Mouse (Mus musculus) left cerebral cortex, postnatal 14 days (tissue): ENCODE measurements at regions not wholly inside any gene's neighbourhood (a gene's known extent, or its start where the extent isn't known, plus 50 kb on each side); places are given as distances from the start of the nearest gene placed in this dataset.

Source experiments
- DNase-seq, 2 experiments: peaks; one replicate each; pipeline ENCODE4 v3.0.0; 2021 to 2022; ENCODE audit warnings: low spot score in 2 of 2, mixed read lengths in 1 of 2
- intact Hi-C: fragments of 180-260 bp; cut with DNase I; formaldehyde crosslinking; loops from one replicate; pipeline ENCODE4 v1.15.1; 2025

DNA sequence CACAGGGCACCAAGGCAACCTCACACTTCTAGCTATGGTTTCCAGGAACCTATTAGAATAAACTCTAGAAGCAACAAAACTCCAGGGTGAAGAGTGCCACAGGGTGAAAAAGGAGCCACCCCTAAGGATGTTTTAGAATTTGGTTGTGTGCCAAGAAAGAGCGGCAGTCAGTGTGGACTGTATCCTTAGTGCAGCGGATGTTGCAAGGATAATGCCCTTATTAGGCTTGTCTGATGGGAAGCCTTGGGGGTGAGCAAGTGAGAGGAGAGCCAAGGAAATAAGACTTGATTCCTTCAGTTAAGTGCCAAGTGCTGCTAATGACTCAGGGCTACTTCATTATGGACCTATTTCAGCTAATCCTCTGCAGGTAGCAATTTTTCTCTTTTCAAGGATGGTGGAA is 197.1 kb upstream of the Il12b start:
- no peak for DNase-seq
- intact Hi-C loops: no loop called here

DNA sequence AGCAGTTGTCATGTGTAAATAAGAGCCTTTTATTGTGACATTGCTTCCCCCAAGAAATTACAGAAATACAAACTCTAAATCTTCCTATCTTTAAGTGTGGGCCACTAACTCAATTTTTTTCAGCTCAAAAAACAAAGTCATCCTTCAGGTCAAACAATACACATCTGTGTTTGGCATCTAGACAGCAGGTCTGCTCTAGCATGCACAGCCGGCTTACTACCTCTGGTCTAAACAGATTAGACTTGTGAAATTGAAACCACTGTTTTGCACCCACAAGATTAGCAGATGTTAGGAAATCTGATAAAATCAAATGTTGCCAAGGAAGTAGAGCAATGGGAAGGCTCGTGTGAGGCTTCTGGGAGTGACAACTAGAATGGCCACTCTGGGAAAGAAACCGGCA is 195.5 kb upstream of the Il12b start:
- no peak for DNase-seq
- intact Hi-C loops: no loop called here

DNA sequence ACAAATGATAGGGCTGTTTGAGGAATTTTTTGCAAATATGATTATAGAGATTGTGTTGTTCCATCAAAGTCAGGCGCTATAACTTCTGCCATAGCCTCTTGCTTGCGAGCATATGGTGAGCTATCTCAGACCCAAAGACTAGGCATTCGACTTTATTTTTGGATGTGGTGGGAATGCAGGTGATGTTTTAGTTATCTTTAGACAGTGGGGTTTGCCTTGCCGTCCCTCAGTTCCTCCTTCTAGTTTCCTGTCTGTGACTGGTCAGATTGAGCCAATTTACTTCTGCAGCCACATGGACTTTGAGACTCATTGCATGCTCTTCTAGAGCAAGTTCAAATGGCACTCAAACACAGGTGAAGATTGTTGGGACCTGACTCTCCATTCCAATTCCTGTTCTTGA is 193.0 kb upstream of the Il12b start:
- intact Hi-C loops: no loop called here
- no peak for DNase-seq

DNA sequence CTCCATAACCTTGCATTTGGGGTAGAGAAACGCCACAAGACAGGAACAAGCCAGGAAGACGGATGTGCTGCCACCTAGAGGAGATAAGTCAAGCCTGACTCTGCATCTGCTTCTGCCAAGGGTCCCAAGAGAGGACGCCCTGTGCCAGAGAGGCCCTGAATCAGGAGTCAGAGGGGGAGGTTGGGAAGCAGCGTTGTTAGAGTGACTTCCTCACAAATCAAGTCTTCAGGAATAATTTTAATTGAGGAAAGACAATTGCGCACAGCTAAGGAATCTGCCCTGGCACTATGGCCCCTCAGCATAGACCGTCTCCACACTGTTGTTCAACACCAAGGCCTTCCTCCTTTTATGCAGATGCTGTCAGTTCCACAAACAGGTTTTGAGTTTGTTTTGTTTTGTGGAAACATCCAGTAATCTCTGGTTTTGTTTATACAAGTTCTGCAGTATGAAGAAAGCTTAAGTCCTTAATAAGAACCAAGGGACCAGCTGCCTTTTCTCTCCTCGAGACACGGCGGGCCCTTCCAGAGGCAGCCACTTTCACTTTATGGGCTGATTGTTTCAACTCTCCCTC is 187.9 kb upstream of the Il12b start:
- intact Hi-C loops: loop anchor here (5.0 kb wide), 2 partner anchors 375 to 430 kb away; no protein-coding TSS in a partner anchor

DNA sequence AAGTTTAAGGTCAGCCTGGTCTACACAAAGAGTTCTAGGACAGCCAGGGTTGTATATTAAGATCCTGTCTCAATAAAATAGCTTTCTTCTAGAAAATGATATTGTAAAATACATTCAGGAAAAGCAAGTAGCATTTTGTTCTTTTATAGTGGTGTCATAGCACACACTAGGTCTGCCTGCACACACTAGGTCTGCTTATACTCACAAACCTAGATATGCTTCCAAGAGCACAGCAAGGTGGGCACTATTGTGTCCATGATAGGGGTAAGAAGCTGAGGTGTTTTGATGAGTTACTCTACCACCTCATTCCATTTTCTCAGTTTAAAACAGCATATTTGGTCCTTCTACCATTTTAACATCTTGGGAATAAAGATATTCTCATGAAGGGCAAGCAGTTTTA is 185.8 kb upstream of the Il12b start:
- DNase-seq: no peak
- intact Hi-C loops: loop anchor here (5.0 kb wide), 2 partner anchors 377 to 432 kb away; no protein-coding TSS in a partner anchor

More for the DNA sequence above, 187.9 kb upstream of the Il12b start:
- peak; percentile 12 to 20 for DNase-seq

DNA sequence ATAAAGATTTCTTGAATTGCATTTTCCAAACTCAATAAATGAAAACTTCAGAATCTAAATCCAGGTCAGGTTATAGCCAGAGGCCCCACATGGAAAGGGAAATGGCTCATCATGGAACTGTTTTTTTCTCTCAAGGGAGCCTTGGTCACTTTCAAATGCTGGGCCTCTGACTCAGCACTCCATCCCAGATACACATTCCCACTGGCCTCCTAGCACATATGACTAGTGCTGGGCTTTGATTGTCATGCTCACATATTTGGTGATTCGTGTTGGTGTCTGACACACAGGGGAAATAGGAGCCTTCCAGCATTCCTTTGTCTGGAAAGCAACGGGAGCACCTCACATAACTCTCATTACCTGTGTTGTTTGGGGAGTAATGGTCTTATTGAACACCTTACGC is 183.5 kb upstream of the Il12b start:
- DNase-seq: no peak
- intact Hi-C loops: no loop called here

DNA sequence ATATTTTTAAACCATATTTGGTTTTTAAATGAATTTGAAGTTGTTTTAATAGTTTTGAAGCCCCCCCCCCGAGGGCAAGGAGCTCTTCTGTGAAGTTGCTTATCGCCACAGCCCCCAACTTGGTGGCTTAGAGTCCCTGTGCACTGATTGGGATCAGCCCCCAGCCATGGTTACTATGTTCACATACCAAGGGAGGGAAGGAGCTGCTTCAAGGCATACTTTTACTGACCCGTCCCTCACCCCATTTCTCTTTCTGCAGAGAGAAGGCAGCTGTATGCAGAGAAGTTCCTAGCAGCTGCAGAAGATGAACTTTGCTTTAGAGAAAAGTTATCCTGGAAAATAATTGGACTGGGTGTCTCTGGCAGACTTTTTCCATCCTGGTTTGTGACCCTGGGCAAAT is 179.9 kb upstream of the Il12b start:
- no peak for DNase-seq
- intact Hi-C loops: no loop called here

DNA sequence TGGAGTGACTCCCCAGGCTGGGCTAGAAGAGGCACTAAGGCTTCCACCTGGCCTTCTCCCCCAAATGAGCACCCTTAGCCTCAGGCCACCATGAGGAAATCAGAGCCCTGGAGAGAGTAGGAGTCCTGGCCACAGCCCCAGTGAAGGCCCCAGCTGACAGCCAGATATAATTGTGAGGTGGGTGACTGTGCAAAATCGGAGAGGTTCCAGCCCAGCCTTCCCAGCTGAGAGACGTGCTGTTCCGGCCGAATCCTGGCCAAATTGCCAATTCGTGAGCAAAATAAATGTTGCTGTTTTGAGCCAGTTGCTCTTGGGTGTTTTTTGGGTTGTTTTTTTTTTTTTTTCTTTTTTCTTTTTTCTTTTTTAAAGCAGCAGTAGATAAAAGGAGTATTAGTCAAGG is 169.9 kb upstream of the Il12b start:
- intact Hi-C loops: no loop called here
- peak; percentile 35 to 40 for DNase-seq

DNA sequence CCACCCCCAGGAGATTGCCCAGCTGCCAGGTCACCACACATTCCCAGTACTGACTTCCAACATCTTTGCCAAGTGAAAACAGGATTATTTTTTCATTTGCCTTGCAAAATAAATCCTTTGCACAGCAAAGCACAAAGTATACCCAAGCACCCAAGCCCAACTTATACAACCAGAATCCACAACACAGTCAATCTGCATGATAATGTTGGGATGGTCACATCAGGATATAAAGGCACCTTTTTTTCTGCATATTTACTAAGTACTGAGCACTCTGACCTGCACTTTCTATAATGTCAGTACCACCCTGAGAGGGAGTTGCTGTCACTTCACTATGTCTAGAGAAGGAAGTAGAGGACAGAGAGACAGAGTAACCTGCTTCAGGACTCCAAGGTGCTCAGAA is 164.4 kb upstream of the Il12b start:
- intact Hi-C loops: no loop called here
- no peak for DNase-seq

DNA sequence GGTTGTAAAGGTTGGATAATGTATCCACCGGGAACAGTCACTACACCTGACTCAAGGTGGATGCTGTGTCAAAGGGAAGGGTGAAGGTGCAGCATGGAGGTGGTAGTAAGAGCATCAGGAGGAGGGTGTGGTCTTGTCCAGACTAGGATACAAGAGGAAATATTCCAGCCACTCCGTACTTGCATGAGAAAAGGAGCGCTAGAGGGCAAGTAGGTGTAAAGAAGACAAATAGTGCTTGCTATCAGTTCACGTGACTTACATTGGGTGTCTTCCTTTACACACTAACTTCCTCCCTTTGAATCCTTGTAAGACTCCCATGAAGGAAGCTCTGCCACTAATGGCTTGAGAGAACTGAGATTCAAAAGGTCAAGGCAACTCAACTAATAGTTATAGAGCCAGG is 161.8 kb upstream of the Il12b start:
- no peak for DNase-seq
- intact Hi-C loops: no loop called here

DNA sequence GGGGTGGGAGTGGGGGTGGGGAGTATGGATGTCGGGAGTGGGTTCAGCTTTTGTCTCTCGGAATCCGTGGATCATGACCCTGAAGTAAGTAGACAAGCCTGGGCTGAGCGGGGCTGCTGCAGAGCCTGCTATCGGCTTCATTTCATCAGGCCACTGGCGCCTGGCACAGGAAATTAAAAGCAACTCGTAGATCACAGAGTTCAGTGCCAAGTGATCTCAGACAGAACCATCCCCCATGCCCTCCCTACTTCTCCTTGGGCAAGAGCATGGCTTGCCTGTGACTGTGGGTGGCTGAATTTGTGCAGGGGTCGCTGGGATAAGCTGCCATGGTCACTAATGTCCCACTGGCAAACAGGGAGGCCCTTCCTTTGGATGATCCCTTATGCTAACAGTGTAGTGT is 161.3 kb upstream of the Il12b start:
- intact Hi-C loops: no loop called here
- DNase-seq: no peak

DNA sequence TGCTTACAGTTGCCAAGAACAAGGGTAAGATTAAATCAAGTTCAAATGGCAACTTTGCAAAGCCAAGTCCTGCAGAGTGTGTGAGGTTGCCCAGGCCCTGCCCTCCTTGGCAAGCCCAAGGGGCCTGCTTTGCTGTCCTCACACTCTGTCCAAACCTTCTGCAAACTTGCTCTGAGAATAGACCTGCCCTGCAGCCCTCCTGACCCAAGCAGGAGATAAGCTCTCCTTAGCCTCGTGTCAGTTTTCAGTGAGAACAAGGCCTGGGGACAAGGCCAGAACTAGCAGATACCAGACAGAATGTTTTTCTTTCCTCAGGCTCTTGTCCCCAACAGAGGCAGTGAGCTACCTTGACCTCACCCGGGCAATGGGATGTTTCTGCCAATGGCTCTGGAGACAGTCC is 156.7 kb upstream of the Il12b start:
- intact Hi-C loops: no loop called here
- no peak for DNase-seq

DNA sequence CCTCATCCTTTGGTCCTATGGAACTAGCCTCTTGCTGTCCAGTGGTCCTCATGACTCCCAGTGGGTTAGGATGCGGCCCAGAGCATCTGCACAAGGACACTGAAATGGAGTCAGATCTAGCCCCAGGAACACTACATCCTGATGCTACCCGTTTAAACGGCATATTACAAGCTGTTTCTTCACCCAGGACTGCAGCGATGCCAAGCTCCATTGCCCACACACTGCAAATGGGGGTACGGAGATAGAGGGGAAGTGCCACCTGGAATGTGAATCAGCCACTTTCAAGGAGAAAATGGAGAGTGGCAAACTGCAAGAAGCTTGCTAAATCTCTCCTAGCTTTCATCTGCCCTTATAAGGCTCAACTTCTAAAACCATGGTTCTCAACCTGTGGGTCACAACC is 148.0 kb upstream of the Il12b start:
- intact Hi-C loops: no loop called here
- DNase-seq: no peak

DNA sequence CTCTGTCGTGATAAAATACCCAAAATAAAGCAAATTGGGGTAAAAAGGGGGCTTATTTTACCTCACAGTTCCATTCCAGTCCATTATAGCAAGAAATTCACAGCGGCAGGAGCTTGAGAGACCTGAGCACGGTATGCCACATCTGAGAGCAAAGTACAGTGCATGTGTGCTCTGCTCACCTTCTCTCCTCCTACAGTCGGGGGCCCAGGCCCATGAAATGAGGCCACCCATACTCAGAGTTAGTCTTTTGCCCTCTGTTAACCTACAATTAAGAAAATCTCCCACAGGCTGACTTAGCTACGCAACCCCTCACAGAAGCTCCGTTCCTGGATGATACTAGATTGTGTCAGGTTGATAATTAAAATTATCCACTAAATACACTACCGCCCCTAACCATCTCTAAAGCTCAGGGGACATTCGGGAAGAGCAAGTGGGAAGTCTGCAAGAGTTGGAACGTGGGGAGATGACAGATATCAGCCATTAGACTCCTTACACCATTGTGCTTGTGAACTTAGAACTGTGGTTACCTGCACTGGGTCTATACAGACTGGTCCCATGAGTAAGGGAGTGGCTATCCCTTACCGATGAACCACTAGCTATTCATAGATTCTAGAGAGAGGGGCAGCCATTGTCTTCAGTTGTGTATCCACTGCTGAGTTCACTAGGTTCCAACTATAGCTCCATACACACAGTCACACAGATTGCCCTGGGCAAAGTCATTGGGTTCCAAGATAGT is 139.3 kb upstream of the Il12b start:
- intact Hi-C loops: no loop called here

DNA sequence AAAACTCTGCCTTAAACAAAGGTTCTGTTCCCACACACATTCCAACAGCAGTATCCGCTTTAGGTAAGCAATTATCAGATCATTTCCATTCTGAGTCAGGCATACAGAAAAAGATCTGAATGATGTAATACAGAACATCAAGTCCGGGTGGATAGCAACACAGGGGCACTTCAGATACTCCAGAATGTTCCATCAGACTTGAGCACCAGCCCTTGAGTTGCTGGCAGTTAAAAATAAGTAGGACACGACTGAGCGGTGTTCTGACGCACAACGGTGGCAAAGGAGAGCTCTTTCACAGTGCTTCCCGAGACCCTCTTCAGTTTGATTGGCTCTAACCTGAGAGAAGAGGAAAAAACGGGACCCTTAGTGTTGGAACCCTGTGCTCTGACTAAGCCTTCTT is 138.2 kb upstream of the Il12b start:
- peak; percentile 9 to 40 for DNase-seq

More for the DNA sequence above, 139.3 kb upstream of the Il12b start:
- DNase-seq: no peak

DNA sequence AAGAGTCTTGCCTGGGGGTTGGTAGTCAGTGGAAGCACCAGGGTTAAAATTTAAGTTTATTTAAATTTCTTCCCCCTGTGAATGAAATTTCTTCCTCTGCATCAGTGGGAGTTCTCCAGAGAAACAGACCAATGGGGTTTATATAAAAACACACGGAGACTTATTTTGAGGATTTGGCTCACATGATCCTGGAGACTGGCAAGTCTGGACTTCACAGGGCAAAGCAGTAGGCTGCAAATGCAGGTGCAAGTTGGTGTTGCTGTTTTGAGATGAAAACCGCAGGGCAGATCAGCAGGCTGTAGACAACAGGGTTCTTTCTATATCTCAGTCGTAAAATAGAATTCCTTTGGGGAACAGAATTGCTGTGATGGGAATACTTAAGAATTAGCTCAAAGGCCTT is 137.3 kb upstream of the Il12b start:
- intact Hi-C loops: no loop called here
- DNase-seq: peak; percentile 8 to 25

More for the DNA sequence above, 138.2 kb upstream of the Il12b start:
- intact Hi-C loops: no loop called here

DNA sequence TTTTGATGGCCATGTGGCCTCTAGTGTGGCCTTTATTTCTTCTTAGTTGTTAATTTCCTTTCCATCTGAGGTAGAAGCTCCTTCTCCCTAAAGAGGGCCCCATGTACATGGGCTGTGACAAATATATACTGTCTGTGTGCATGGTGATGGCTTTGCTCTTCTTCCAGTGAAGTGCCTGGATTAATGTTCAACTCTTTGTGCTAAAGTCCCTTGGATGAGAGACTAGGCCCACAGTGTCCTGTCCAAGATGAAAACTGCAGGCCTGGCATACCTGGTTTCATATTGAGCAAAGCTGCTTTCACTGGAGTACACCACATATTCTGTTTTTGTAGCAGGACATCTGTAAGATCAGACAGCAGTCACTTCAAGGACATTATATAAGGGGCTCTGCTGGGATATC is 127.6 kb upstream of the Il12b start:
- intact Hi-C loops: no loop called here
- DNase-seq: no peak

DNA sequence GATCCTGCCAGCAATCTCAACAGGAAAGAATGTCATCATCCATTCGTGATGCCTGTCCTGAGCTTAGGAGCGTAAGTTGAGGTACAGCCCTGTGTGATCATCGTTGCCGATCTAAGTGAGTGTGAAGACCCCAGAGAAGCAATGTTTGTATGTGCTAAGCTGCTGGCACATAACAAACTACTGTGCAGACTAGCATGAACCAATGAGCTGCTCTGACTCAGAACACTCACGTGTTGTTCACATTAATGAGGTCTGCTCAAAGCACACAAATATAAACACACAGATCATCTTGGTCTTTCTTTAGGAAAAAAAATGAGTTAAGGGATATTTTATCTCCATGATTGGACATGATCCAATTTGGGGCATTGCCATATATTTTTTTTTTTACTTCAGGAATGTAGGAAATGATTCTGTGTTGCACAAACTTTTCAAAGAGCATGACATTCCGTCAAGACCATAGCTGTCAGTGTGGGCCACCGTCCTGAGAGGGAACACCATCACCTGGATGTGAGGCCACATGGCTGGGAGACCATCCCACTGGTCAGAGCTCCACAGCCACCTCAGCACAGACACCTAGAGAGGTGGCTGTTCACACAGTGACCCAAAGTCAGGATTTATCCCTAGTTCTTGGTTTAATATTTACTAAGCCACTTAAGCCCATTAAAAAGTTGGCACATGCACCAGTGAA is 121.2 kb upstream of the Il12b start:
- intact Hi-C loops: no loop called here
- DNase-seq: no peak

DNA sequence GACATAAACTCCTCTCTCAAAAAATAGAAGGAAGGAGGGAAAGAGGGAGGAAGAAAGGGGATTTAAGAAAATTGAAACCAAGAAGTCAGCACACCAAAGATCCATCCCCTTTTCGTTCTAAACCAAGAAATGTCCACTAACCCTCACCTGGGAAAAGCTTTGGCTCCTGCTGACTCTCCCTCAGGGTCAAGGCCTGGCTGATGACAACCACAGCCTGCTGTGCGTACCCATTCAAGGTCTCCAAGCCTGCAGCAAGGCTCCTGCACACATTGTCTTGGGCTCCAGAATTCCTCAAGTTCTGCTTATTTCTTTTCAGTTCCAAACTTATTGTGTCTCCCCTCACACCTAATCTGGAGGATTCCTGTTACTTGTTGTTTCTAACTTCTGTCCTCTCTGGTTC is 113.9 kb upstream of the Il12b start:
- intact Hi-C loops: no loop called here
- DNase-seq: no peak

DNA sequence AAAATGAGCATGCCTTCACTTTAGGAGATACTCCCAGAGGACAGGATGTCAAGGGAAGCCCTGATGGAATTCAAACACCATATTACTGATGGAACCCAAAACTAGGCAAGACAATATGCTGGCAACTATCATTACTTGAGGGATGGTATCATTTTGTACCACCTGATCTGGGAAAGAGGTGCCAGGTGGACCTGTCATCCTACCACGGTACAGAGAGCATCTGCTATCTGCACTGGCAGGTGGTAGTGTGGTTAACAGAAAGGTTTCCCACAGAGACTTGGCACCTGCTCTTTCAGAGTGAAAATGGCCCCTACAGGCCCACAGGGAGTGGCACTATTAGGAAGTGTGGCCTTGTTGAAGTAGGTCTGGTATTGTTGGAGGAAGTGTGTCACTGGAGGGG is 111.0 kb upstream of the Il12b start:
- DNase-seq: no peak
- intact Hi-C loops: no loop called here

DNA sequence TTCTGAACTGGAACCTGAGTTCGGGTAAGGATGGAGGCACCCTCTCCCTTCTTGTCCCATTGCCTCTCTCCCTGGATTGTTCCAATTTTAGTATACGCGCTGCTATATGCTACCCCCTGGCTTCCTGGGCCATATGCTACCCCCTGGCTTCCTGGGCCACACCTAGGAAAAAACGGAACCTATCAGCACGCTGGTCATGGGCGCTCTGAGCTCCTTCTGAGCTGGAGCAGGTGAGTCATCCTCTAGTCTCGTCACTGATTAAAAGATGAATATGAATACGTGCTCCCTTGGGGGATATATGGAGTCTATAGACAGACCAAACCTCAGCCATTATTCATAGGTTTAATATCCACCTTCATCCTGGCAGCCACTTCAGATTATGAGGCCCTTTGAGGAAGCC is 96.1 kb upstream of the Il12b start:
- intact Hi-C loops: no loop called here
- no peak for DNase-seq
